Mouse (Mus musculus): Measurements from ENCODE around the gene Akain1. TPM values are rescaled to one million over a fixed set of nuclear protein-coding genes. Genes with fewer than 3 reads are reported as not detected.

Gene Akain1
- polyA plus RNA-seq, 1 experiment from 2014 or later: not detected

DNA sequence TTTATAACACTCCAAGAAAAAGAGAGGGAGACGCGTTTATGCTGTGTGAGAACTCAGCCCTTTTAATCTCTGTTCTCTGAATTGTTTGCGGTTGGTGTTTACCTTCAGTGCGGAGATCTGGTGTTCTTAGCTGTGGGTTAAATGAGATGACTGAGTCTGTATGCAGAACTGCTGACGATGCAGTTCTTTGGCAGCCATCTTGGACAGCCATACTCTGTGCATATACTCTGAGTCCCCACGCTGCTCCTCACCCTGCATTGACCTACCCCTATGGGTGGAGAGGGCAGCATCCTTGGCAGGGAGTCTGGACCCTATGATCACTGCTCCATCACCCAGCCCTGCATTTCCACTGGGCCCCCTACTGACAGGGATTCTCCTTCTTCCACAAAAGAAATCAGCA lies 48.8 kb downstream of the Akain1 start:
- Histone ChIP-seq H3K4me1 (no peaks in the 10 kb centered on the region), H3K27me3 (no peaks in the 10 kb centered on the region), H3K27ac (replicated peaks) (no peak overlapping the region), H3K4me3 (no peak overlapping the region), H3K4me2 (replicated peaks) (no peak overlapping the region), H3K9ac (replicated peaks) (no peak overlapping the region), H3K9me3 (no peaks in the 10 kb centered on the region), H3K36me3 (no peaks in the 10 kb centered on the region)
- ATAC-seq (ENCODE audit: low FRiP score, low read depth): no peak
- WGBS: 83% methylated on average over 6 of the region's 6 CpGs

DNA sequence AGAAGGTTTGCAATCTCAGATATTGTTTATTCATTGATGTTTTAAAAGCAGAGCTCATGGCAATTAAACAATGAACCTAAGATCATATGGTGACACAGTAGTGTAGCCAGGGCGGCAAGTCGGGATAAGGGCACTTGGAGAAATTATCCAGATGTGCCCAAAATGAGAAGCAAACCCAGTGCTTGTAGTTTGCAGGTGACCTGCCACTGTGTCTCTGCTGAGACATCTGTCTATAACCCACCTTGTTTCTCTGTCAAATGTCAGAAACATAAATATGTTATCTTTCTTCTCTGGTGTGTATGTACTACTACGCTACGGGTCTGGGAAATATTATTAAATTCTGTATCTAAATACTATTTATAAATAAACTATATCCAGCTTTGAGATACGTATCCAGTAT lies 49.7 kb downstream of the Akain1 start:
- no peak overlapping the region for H3K9ac ChIP-seq (replicated peaks)
- H3K9me3 ChIP-seq: no peaks in the 10 kb centered on the region
- H3K27ac ChIP-seq (replicated peaks): no peak overlapping the region
- H3K4me3 ChIP-seq: no peak overlapping the region
- no peaks in the 10 kb centered on the region for H3K27me3 ChIP-seq
- no peak for ATAC-seq (ENCODE audit: low FRiP score, low read depth)
- no peaks in the 10 kb centered on the region for H3K36me3 ChIP-seq
- no peaks in the 10 kb centered on the region for H3K4me1 ChIP-seq
- no peak overlapping the region for H3K4me2 ChIP-seq (replicated peaks)
- 92% methylated on average over 5 of the region's 5 CpGs for WGBS

DNA sequence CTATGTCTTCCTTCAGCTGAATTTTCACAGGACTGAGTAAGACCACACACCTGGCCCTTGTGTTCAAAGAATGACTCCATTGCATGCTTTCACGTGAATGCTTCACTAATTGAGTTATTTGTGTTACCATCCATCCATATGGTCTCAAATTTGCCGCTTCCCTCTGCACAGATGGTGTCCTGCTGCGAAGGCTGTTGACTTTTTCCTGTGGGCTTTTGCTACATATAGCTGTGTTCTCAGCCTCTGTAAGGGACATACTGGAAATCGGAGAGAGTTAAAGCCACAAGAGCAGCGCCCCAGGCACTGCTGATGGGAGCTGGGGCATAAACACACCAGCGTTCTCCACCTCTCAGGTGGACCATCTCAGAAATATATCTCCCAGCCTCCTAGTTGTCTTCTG lies 53.2 kb downstream of the Akain1 start:
- no peak overlapping the region for H3K4me3 ChIP-seq
- H3K4me2 ChIP-seq (replicated peaks): no peak overlapping the region
- no peaks in the 10 kb centered on the region for H3K36me3 ChIP-seq
- no peaks in the 10 kb centered on the region for H3K4me1 ChIP-seq
- no peak overlapping the region for H3K9ac ChIP-seq (replicated peaks)
- H3K27ac ChIP-seq (replicated peaks): no peak overlapping the region
- no peaks in the 10 kb centered on the region for H3K9me3 ChIP-seq
- ATAC-seq (ENCODE audit: low FRiP score, low read depth): no peak
- 73% methylated on average over 6 of the region's 6 CpGs for WGBS
- H3K27me3 ChIP-seq: no peaks in the 10 kb centered on the region

DNA sequence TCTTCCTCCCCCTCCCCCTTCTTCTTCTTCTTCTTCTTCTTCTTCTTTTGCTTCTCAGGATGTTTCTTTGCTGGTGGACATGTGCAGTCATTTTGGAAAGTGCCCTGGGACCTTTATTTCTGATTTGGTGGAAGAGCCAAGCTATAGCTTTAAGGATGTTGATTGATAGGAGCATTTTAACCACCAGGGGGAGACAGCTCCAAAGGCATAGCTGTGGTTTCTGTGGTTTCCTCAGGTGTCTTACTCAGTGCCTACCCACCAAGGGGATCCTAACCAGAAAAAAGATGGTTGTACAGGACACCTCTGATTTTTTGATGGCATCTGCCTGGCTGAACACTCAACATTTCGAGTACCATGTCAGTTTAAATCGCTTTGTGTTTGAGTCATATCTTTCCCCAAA lies 56.4 kb downstream of the Akain1 start:
- Histone ChIP-seq H3K9me3 (no peaks in the 10 kb centered on the region), H3K9ac (replicated peaks) (no peak overlapping the region), H3K27me3 (no peaks in the 10 kb centered on the region), H3K4me3 (no peak overlapping the region), H3K4me2 (replicated peaks) (no peak overlapping the region), H3K27ac (replicated peaks) (no peak overlapping the region), H3K4me1 (peaks cover 5% of the 10 kb centered on the region; the same call in 1 of the 2 replicates), H3K36me3 (no peaks in the 10 kb centered on the region)
- 43% methylated on average over 2 of the region's 2 CpGs for WGBS
- ATAC-seq (ENCODE audit: low FRiP score, low read depth): no peak

DNA sequence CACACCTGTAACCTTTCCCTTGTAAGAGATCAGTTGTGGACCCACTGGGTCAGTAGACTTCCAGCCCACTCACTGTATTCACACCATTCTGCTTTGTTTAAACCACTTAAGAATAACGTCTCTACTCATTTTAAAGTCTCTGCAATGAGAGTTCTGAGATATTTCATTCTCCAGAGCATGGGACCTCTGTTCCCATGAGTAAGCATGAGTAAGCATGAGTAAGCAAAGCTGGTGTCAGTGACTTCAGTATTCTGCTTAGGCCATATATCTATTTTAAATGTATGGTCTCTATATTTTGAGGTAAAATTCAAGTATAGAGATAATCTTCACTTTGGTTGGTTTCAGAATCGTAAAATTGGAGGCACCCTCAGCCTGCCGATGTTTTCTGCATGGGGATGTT lies 57.0 kb downstream of the Akain1 start:
- 93% methylated on average over 3 of the region's 3 CpGs for WGBS
- Histone ChIP-seq H3K9ac (replicated peaks) (no peak overlapping the region), H3K4me2 (replicated peaks) (no peak overlapping the region), H3K36me3 (no peaks in the 10 kb centered on the region), H3K9me3 (no peaks in the 10 kb centered on the region), H3K4me3 (no peak overlapping the region), H3K4me1 (peaks cover 5% of the 10 kb centered on the region; the same call in 1 of the 2 replicates), H3K27ac (replicated peaks) (no peak overlapping the region), H3K27me3 (no peaks in the 10 kb centered on the region)
- no peak for ATAC-seq (ENCODE audit: low FRiP score, low read depth)

DNA sequence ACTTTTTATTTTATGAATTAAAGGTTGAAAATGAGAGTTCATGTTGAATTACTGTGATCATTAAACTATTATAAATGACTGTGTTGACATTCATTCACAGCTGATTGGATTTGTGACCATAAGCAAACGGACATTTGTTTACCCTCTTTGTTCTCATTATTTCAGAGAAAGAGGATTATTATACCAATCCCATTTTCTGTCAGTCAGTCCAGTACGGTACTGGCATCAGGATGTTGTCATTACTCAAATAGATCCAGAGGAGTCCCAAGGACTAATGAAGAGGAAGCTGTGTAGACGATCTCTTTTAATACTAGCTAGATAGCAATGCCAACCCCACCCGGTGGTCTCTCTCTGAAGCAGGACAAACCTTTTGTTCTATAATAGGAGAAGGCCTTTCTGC lies 58.2 kb downstream of the Akain1 start:
- Histone ChIP-seq H3K9ac (replicated peaks) (no peak overlapping the region), H3K4me3 (no peak overlapping the region), H3K4me2 (replicated peaks) (no peak overlapping the region), H3K9me3 (no peaks in the 10 kb centered on the region), H3K36me3 (no peaks in the 10 kb centered on the region), H3K27ac (replicated peaks) (no peak overlapping the region), H3K27me3 (no peaks in the 10 kb centered on the region), H3K4me1 (peaks cover 5% of the 10 kb centered on the region; the same call in 1 of the 2 replicates)
- no peak for ATAC-seq (ENCODE audit: low FRiP score, low read depth)
- WGBS: 66% methylated on average over 4 of the region's 4 CpGs

DNA sequence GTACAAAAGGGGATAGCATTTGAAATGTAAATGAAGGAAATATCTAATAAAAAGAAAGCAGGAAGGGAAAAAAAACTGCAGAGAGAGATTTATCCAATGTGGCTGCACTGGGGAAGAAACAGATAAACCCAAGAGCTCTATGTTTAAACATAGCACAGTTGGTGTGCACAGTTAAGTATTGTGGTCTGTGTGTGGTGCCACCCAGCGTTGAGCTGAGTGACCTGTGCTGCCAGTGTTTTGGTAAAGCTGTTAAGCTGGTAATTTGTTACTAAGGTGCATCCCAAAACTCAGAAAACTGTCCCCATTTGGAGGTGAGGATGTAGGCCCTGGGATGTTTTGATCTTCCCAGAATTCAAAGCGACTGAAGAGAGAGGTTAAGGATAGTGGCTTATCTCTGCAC lies 59.8 kb downstream of the Akain1 start:
- Histone ChIP-seq H3K27me3 (no peaks in the 10 kb centered on the region), H3K9me3 (no peaks in the 10 kb centered on the region), H3K4me2 (replicated peaks) (no peak overlapping the region), H3K36me3 (no peaks in the 10 kb centered on the region), H3K4me3 (no peak overlapping the region), H3K9ac (replicated peaks) (no peak overlapping the region), H3K4me1 (peaks cover 5% of the 10 kb centered on the region; the same call in 1 of the 2 replicates), H3K27ac (replicated peaks) (0 out of 2 replicates have a peak overlapping the region, but pooled peaks have one; percentile 39)
- WGBS: 51% methylated on average over 2 of the region's 2 CpGs
- ATAC-seq (ENCODE audit: low FRiP score, low read depth): peak; percentile 39; the same call in 1 of the 2 replicates

DNA sequence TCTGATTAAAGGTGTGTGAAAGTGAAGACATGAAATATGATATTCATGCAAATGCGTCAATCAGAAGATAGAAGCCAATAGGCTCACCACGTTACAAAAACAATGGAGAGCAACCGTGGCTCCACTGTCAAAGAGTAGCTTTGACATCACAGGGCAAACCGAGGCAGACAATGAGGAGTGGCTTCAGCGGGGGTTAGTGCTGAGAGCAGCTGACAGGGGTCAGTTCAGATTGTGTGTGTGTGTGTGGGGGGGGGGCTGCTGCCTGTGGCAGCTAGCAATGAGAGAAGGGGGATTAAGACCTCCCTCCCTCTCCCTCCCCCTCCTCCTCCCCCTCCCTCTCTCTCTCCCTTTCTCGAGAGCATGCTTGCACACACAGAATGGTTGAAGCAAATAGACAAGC lies 60.3 kb downstream of the Akain1 start:
- Histone ChIP-seq H3K9ac (replicated peaks) (no peak overlapping the region), H3K36me3 (no peaks in the 10 kb centered on the region), H3K27ac (replicated peaks) (0 out of 2 replicates have a peak overlapping the region, but pooled peaks have one; percentile 39), H3K4me1 (peaks cover 5% of the 10 kb centered on the region; the same call in 1 of the 2 replicates), H3K4me2 (replicated peaks) (peak overlapping the region; percentile 25), H3K9me3 (no peaks in the 10 kb centered on the region), H3K27me3 (no peaks in the 10 kb centered on the region), H3K4me3 (no peak overlapping the region)
- ATAC-seq (ENCODE audit: low FRiP score, low read depth): peak; percentile 89
- WGBS: 10% methylated on average over 6 of the region's 6 CpGs

DNA sequence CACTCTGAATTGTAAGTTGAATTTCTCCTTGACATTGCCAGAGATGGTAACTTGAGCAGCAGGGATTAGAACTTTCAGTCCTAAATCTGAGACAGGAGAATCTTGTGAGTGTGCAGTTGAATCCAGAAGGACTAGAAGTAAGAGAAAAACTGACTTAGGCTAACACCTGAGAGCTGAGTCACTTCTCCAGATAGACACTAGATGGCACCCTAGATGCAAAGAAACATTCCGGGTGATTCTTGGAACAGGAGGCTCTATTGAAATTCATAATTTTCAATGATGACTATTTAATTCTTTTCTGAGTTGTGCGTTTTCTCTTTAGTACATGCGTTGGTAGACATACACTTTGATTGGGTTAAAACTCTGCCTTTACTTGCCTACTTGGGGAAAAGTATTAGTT lies 66.9 kb downstream of the Akain1 start:
- no peaks in the 10 kb centered on the region for H3K27me3 ChIP-seq
- 35% methylated on average over 3 of the region's 3 CpGs for WGBS
- no peak overlapping the region for H3K9ac ChIP-seq (replicated peaks)
- no peak overlapping the region for H3K4me3 ChIP-seq
- ATAC-seq (ENCODE audit: low FRiP score, low read depth): no peak
- H3K4me1 ChIP-seq: no peaks in the 10 kb centered on the region
- H3K36me3 ChIP-seq: no peaks in the 10 kb centered on the region
- no peak overlapping the region for H3K27ac ChIP-seq (replicated peaks)
- no peaks in the 10 kb centered on the region for H3K9me3 ChIP-seq
- H3K4me2 ChIP-seq (replicated peaks): no peak overlapping the region

DNA sequence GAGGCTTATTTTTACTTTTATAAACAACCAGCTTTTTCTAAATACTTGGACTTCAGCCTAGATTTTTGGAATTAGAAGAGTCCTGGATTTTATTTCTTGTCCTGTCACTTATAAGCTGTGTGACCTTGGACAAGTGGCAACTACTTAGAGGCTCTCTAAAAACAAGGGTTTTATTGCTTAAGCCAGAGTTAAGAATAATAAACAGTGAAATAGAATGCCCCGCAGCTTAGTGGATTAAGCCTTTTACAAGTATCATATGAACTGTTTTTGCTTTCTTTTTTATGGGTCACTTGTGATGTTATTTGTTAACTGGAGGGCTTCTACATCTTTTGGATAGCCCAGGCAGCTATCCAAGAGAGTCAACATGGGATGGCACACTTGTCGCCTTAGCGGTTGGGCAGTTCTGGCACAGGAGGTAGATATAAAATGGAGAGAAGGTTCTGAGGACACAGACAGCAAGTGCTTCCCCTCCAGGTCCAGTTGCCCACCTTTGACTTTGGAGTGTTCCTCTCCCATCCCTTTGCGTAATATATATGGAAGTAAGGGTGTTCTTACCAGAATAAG lies 77.3 kb downstream of the Akain1 start:
- ATAC-seq (ENCODE audit: low FRiP score, low read depth): no peak
- H3K4me3 ChIP-seq: no peak overlapping the region
- H3K9ac ChIP-seq (replicated peaks): no peak overlapping the region
- H3K27me3 ChIP-seq: no peaks in the 10 kb centered on the region
- no peaks in the 10 kb centered on the region for H3K9me3 ChIP-seq
- no peaks in the 10 kb centered on the region for H3K4me1 ChIP-seq
- H3K27ac ChIP-seq (replicated peaks): no peak overlapping the region
- H3K36me3 ChIP-seq: no peaks in the 10 kb centered on the region
- 86% methylated on average over 4 of the region's 4 CpGs for WGBS
- H3K4me2 ChIP-seq (replicated peaks): no peak overlapping the region

DNA sequence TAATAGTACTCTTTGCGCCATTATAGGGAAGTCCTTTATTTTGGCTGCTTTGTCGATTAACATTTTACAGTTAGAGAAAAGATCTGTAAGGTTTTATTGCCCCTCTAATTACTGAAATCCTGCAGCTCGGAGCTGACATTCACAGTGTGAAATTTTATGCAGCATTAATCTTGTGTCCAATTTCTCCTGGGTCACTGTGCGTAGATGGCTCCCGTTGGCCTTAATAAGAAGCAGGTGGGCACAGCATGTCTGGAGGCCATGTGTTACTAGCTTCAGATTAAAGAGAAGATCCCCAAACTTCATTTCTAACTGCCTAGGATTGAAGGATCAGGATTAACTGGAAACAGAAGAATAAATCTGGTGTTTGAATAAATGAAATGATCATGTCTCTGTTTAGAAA lies 92.3 kb downstream of the Akain1 start:
- no peaks in the 10 kb centered on the region for H3K4me1 ChIP-seq
- ATAC-seq (ENCODE audit: low FRiP score, low read depth): no peak
- 68% methylated on average over 5 of the region's 5 CpGs for WGBS
- no peak overlapping the region for H3K4me2 ChIP-seq (replicated peaks)
- no peak overlapping the region for H3K4me3 ChIP-seq
- no peaks in the 10 kb centered on the region for H3K9me3 ChIP-seq
- no peak overlapping the region for H3K9ac ChIP-seq (replicated peaks)
- no peaks in the 10 kb centered on the region for H3K36me3 ChIP-seq
- H3K27ac ChIP-seq (replicated peaks): no peak overlapping the region
- H3K27me3 ChIP-seq: no peaks in the 10 kb centered on the region

Measured in midbrain, embryonic 12.5 days (tissue).